Mouse (Mus musculus) kidney, postnatal 4 days (tissue): ENCODE data around the gene Lhfpl3.

ENCODE experiments used
- DNase-seq, 2 experiments: peaks; one replicate each; pipeline ENCODE4 v3.0.0; 2021; ENCODE audit warnings: mixed read lengths in 2 of 2

Gene Lhfpl3

GRCm38 (mm10) chr5:23165947-23166350 is 420.1 kb downstream of the Lhfpl3 start:
- no peak for DNase-seq

GRCm38 (mm10) chr5:23166658-23167057 is 420.8 kb downstream of the Lhfpl3 start:
- no peak for DNase-seq

- no peak for DNase-seq
Measured at GRCm38 (mm10) chr5:23189633-23190032, 443.8 kb downstream of the Lhfpl3 start.

GRCm38 (mm10) chr5:23196879-23197278 is 451.0 kb downstream of the Lhfpl3 start:
- DNase-seq: no peak

GRCm38 (mm10) chr5:23213086-23213485 is 467.2 kb downstream of the Lhfpl3 start:
- DNase-seq: no peak

- no peak for DNase-seq
Measured at GRCm38 (mm10) chr5:23214646-23215045, 468.8 kb downstream of the Lhfpl3 start.

- no peak for DNase-seq
Measured at GRCm38 (mm10) chr5:23219655-23220054, 473.8 kb downstream of the Lhfpl3 start.

- DNase-seq: peak; percentile 59 to 72
Measured at GRCm38 (mm10) chr5:23224759-23225536, 479.1 kb downstream of the Lhfpl3 start.

GRCm38 (mm10) chr5:23225621-23226020 is 479.8 kb downstream of the Lhfpl3 start:
- DNase-seq: no peak

GRCm38 (mm10) chr5:23226753-23227152 is 480.9 kb downstream of the Lhfpl3 start:
- DNase-seq: no peak

- peak; percentile 69 to 73 for DNase-seq
Measured at GRCm38 (mm10) chr5:23246974-23247373, 501.1 kb downstream of the Lhfpl3 start.

- no peak for DNase-seq
Measured at GRCm38 (mm10) chr5:23247784-23248183, 501.9 kb downstream of the Lhfpl3 start.

- DNase-seq: no peak
Measured at GRCm38 (mm10) chr5:23248303-23248702, 502.4 kb downstream of the Lhfpl3 start.

GRCm38 (mm10) chr5:23249896-23250875 is 504.3 kb downstream of the Lhfpl3 start:
- peak; percentile 46 to 61 for DNase-seq

GRCm38 (mm10) chr5:23251462-23252224 is 505.8 kb downstream of the Lhfpl3 start:
- peak; percentile 85 to 86 for DNase-seq

GRCm38 (mm10) chr5:23255816-23256418 is 510.1 kb downstream of the Lhfpl3 start:
- DNase-seq: peak; percentile 45 to 56

- no peak for DNase-seq
Measured at GRCm38 (mm10) chr5:23273309-23273708, 527.5 kb downstream of the Lhfpl3 start.

GRCm38 (mm10) chr5:23279364-23279763 is 533.5 kb downstream of the Lhfpl3 start:
- DNase-seq: no peak

GRCm38 (mm10) chr5:23284884-23285283 is 539.0 kb downstream of the Lhfpl3 start:
- no peak for DNase-seq

- DNase-seq: no peak
Measured at GRCm38 (mm10) chr5:23289149-23289548, 543.3 kb downstream of the Lhfpl3 start.
